Mouse (Mus musculus) v-Abl transformed pro-B cells (cell line): ENCODE measurements around the gene B3gnt8.
"Not testable (repeated sequence)": the region's sequence is repeated elsewhere in the genome, so short reads cannot be mapped to it uniquely, and the experiment has no call there.

ENCODE experiments used
- in situ Hi-C, 2 experiments: fragments of 400-800 bp; cut with MboI; formaldehyde crosslinking; loops; one replicate each; pipeline ENCODE4 v1.15.1; 2025; ENCODE audit not compliant: unreplicated experiment in 2 of 2

The B3gnt8 gene

GRCm38 (mm10) chr7:25626509-25627430 is at the start of gene B3gnt8:
B3gnt8 (plus strand) TSS chr7:25626654.
- in situ Hi-C loops, result loop anchor here in 1 of 2 experiments (10.0 to 25.0 kb wide), 3 partner anchors 88 to 1836 kb away; partner anchors contain the start of genes Ccdc97 and Sertad3

DNA sequence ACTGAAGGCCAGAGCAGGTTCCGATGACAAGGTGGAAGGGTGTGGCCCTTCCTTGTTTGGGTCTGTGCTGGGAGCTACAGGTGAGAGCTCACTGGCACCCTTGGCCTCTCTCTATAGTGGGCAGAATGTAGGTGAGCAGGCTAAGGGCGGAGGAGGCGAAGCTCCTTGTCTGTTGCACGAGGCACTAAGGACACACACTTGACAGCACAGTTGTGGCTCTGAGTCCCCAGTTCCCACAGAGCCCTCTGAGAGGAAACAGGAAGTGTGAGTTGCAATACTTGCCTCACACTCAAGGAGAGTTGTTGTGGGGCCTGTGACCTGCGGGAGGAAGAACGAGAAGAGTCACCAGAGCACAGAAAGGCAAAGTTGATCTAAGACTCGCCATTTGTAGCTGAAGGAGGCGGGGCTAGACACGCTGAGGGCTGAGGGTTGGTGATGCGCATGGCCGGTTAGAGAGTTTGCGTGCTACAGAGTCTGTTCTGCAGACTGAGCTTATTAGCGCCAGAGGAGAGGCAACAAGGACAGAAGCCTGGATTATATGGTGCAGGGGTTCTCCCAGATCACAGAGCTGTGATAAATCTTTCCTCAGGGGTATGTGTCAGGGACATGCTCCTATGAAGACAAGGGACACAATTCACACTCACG is 49.5 kb upstream of the B3gnt8 start:
- in situ Hi-C loops, result not testable (repeated sequence)

GRCm38 (mm10) chr7:25579441-25579840 is 47.0 kb upstream of the B3gnt8 start:
- in situ Hi-C loops, result no loop called here

DNA sequence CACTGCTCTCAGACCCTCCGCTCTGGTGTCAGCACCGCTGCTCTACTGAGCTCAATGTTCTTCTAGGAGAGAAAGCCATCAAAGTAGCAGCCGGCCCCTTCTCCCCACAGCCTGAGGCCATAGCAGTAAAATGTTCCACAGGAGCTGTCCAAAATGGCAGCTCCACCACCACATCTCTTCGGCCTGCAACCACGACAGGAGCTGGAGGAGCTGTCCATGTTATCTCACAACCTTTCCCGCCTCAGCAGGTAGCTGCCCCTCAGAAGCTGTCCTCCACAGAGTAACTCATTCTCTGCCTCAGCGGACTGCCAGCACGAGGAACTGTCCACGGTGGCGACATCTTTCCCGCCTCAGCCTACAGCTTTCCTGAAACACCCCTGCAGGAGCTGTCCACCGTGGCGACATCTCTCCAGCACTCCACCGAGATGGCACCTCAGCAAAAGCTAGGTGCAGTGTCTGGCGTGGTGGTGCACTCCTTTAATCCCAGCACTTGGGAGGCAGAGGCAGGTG is 44.1 kb upstream of the B3gnt8 start:
- in situ Hi-C loops, result no loop called here

GRCm38 (mm10) chr7:25584651-25585050 is 41.8 kb upstream of the B3gnt8 start:
- in situ Hi-C loops, result no loop called here

DNA sequence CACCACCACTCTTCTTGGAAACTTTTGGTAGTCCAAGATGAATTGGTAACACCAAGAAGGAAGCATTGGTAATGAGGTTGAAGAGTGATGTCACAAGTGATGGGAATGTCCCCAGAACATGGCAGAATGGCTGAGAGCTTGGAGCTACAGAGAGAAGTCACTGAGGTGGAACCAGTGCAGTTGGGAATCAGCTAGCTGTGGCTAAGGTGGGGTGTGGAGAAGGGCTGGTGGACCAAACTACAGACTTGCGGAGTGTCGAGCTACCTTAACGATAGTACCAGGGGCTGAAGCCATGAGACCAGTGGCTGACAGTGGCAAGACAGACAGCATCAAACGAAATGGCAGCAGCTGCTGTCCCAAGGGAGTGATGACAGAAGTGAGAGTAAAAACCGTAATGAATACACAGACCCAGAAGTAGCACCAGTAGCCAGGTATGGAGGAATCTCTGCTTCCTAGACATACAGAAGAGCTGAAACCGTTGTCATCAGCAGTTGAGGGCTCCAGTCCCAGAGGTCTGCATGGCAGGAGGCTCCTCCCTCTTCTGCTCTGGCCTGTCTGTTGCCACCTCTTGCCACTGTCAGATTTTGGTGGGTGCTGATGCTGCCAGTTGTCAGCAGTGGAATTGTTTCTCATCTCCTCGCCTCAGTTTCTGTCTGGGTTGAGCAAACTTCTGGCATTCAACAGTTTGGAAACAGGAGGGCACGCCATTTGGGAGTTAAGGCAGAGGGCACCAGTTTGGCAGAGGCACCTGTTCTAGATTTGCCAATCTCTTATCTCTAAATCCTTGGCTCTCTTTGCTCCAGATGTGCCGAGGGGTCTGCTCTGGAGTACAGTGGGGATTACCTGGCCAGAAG is 40.9 kb upstream of the B3gnt8 start:
- in situ Hi-C loops, result no loop called here

DNA sequence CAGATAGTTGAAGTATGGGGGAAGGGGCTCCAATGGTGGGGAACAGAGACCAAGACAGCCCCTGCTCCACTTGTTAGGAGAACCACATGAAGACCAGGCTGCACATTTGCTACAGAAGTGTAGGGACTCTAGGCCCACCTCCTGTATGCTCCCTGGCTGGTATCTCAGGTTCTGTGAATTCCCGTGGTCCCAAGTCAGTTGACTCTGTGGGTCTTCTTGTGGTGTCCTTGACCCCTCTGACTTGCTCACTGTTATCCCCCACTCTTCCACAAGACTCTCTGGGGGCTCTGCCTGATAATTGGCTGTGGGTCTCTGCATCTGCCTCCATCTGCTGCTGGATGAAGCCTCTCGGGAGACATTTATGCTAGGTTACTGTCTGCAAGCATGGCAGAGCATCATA is 35.2 kb upstream of the B3gnt8 start:
- in situ Hi-C loops, result no loop called here

DNA sequence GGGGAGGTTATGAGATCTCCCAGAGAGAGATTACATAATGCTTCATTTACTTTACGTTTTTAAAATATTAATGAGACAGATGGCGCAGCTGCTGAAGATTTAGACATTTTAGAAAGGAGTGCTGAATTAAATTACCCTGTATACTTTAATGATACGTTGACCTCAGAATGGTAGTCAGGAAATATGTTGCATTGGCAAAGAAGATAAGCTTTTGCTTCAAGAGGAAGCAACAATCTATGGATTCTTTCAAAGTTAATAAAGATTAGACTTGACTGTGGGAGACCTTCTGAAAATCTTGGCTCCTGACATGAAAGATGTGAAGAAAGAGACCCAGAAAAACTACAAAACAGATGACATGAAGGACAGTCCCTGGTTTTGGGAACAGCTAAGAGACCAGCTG is 32.6 kb upstream of the B3gnt8 start:
- in situ Hi-C loops, result no loop called here

DNA sequence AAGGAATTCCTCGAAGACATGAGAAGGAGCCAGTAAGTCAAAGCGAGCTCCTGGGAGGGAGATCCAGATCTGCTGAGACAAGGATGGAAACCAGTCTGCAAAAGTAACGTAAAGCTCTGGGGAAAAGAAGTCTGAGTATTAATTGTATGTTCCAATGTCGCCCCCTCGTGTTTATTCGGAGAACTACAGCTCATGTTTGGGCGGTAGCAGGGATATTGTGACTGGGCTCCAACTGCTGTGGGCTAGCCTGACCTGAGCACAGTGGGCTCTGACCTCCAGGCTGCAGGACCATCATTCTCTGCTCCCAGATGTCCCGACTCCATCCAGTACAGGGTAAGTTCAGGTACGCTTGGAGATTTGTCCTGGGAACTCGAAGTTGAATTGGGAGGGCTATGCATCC is 26.8 kb upstream of the B3gnt8 start:
- in situ Hi-C loops, result loop anchor here (5.0 to 10.0 kb wide), 5 partner anchors 55 to 177 kb away; partner anchors contain the start of genes Ceacam2 (in 2 of the 2), Bckdha (in 1 of the 2) and Exosc5 (in 1 of the 2)

GRCm38 (mm10) chr7:25600666-25601065 is 25.8 kb upstream of the B3gnt8 start:
- in situ Hi-C loops, result loop anchor here in 1 of 2 experiments (5.0 to 10.0 kb wide), 3 partner anchors 54 to 178 kb away; partner anchors contain the start of genes Bckdha and Exosc5

DNA sequence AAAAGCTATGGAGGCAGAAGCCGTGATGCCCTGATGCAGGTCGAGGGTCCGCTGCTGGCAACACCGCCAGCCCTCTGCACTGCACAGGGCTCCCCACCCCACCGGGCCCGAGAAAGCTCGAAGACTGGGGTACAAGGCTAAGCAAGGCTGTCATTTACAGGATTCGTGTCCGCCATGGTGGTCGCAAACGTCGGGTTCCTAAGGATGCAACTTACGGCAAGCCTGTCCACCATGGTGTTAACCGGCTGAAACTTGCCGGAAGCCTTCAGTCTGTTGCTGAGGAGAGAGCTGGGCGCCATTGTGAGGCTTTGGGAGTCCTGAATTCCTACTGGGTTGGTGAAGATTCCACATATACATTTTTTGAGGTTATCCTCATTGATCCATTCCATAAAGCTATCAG is 25.1 kb upstream of the B3gnt8 start:
- in situ Hi-C loops, result loop anchor here in 1 of 2 experiments (5.0 to 10.0 kb wide), 3 partner anchors 53 to 179 kb away; partner anchors contain the start of genes Bckdha and Exosc5

GRCm38 (mm10) chr7:25606625-25607063 is 19.8 kb upstream of the B3gnt8 start:
- in situ Hi-C loops, result loop anchor here in 1 of 2 experiments (10.0 kb wide), 1 partner anchor 48 kb away; the partner anchor contains the start of genes Bckdha and Exosc5

GRCm38 (mm10) chr7:25607196-25607595 is 19.3 kb upstream of the B3gnt8 start:
- in situ Hi-C loops, result loop anchor here in 1 of 2 experiments (10.0 kb wide), 1 partner anchor 48 kb away; the partner anchor contains the start of genes Bckdha and Exosc5

GRCm38 (mm10) chr7:25610056-25610455 is 16.4 kb upstream of the B3gnt8 start:
- in situ Hi-C loops, result no loop called here

GRCm38 (mm10) chr7:25611501-25611900 is 15.0 kb upstream of the B3gnt8 start:
- in situ Hi-C loops, result no loop called here

- in situ Hi-C loops, result no loop called here
These were observed 12.4 kb upstream of the B3gnt8 start for GRCm38 (mm10) chr7:25614086-25614485.

DNA sequence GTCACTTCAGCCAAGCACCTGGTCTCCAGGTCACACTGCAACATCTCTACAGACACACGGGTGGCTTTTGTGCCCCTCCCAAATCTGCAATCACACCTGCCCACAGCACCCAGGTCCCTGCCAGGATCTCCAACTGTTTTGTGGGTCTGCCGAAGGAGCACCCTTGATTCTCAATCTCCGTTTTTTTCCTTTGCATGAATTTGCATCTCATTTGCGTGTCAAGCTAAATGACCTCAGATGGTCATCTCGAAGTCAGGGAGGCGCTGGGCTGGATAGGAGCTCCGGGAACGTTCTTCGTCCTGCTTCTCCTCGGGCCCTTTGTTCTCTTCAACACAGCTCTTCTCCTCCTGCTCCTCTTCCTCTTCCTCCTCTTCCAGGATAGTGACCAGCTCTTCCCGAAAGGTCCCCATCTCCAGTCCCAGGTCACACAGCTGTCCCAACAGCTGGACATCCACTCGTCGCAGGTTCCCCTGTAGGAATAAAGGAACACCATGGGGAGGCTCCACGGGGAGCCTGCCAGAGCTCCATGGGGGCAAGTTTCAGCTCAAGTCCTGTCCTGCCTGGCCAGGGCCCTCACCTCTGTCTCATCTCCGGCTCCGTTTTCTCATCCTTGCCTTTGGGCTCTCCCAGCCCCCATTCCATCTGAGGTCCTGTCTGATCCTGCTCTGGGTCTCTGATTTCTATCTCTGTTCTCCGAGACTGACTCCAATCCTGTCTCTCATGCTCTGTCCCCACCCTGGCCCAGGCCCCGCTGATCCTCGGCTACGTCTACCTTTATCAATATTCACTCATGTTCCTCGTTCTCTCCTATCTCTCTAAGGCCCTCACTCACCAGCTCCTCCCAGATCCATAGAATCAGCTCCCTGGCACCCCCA is 11.4 kb upstream of the B3gnt8 start:
- in situ Hi-C loops, result no loop called here

DNA sequence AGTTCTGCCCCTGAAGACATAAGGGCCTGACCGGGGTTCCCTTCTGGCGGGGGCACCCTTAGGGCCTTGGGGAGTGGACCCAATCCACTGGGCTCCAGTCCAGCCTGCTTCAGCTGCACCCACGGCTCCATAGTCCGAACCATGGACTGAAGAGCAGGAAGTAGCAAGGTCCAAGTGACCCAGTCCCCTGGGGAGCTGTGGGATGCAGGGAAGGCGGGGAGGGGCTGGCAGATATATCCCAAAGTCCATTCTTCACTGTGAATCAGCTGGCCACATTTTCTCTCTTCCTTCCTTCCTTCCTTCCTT is 10.8 kb upstream of the B3gnt8 start, which contains the start of gene Erich4:
TSS of gene Erich4 (minus strand) at position 187 of the 306 bp plus-strand sequence.
- in situ Hi-C loops, result no loop called here
